Comparison of ENCODE assay signal across 14 mouse cellular contexts in the genomic region with DNA sequence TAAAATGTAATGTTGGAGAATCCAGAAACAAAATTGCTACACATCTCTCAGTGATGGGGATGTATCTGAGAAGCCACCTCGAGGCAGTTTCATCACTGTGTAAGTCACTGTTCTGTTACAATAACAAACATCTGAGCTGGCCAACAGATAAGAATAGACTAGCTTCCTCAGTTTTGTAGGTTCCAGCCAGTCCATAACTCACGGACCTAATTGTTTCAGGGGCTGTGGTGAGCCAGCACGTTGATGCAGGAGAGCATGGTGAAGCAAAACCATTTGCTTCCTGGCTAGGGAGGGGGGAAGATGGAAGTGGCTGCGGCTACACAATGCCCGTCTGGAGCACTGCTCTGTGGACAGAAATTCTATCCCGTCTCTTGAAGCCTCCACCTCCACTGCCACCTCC. TPM values are rescaled to one million over a fixed set of nuclear protein-coding genes. Genes with fewer than 3 reads are reported as not detected.
A peak's percentile ranks its signal among the peaks of the same experiment; 100 is the strongest.
DNase-seq lines count a peak whose midpoint lies in the region; ATAC-seq and TF ChIP-seq lines count a peak whose summit lies in the region.
"Had no signal": no experiment of that assay in that cellular context is flagged by ENCODE, and none has a peak within 500 bp of the region (broad histone marks: within the 10 kb centered on the region; RNA-seq: fewer than 3 reads in every experiment).

No protein-coding gene starts in this region.

- WGBS in intestine, postnatal 0 days: 50% methylated on average over 6 of the region's 6 CpGs

- H3K4me2 ChIP-seq in intestine, postnatal 0 days (replicated peaks; ENCODE audit: low read depth): no peak overlapping the region
- H3K4me2 ChIP-seq: embryonic facial prominence, embryonic 12.5 days had no signal

- no peak for TF ChIP-seq CTCF in gastrocnemius, adult 2 months (IDR thresholded peaks at IDR 0.05)
- TF ChIP-seq CTCF in intestine, postnatal 0 days (IDR thresholded peaks at IDR 0.05; ENCODE audit: low read depth): no peak

- H3K4me3 ChIP-seq in gastrocnemius, adult 2 months: no peak overlapping the region
- no peak overlapping the region for H3K4me3 ChIP-seq in intestine, postnatal 0 days (ENCODE audit: low read depth, low read length)
- H3K4me3 ChIP-seq: embryonic facial prominence, embryonic 12.5 days; forebrain, embryonic 13.5 days had no signal

- no peaks in the 10 kb centered on the region for H3K9me3 ChIP-seq in intestine, postnatal 0 days (ENCODE audit: control insufficient read depth)
- H3K9me3 ChIP-seq: embryonic facial prominence, embryonic 12.5 days; forebrain, embryonic 13.5 days had no signal

- no peaks in the 10 kb centered on the region for H3K4me1 ChIP-seq in intestine, postnatal 0 days (replicated peaks; ENCODE audit: control insufficient read depth, insufficient read depth, low read length)

- no peaks in the 10 kb centered on the region for H3K36me3 ChIP-seq in intestine, postnatal 0 days (ENCODE audit: control insufficient read depth, insufficient read depth)
- H3K36me3 ChIP-seq: embryonic facial prominence, embryonic 12.5 days had no signal

- no peaks in the 10 kb centered on the region for H3K27me3 ChIP-seq in intestine, postnatal 0 days (replicated peaks; ENCODE audit: control insufficient read depth, insufficient read depth, low read length)
- H3K27me3 ChIP-seq: embryonic facial prominence, embryonic 12.5 days; forebrain, embryonic 13.5 days had no signal

- 0 out of 2 replicates have a peak overlapping the region, but pooled peaks have one; percentile 5 for H3K27ac ChIP-seq in gastrocnemius, adult 2 months
- no peak overlapping the region for H3K27ac ChIP-seq in intestine, postnatal 0 days (ENCODE audit: low read depth, low read length)
- H3K27ac ChIP-seq: embryonic facial prominence, embryonic 12.5 days; forebrain, embryonic 13.5 days; liver, embryonic 14.5 days had no signal

- peak; percentile 19 to 25; a peak in 2 of 4 replicates for ATAC-seq in hematopoietic stem cell, adult 5-6 weeks (replicated peaks in 1 of 2; ENCODE audit: insufficient read depth in 1 of 2, low FRiP score in 2 of 2, low TSS enrichment in 1 of 2, low read depth in 1 of 2, poor library complexity in 2 of 2, severe bottlenecking in 2 of 2)
- ATAC-seq in intestine, postnatal 0 days: no peak
- ATAC-seq: intestine, embryonic 16.5 days had no signal

- DNase-seq in gastrocnemius, adult 2 months: no peak
- no peak for DNase-seq in gastrocnemius, postnatal 25 days
- peak; percentile 12 for DNase-seq in layer of hippocampus, adult 9-11 months
- no peak for DNase-seq in layer of hippocampus, adult 9-10 months (ENCODE audit: low spot score)
- peak; percentile 11 for DNase-seq in lung, postnatal 14 days
- DNase-seq in adrenal gland, postnatal 4 days (ENCODE audit: low spot score in 2 of 2): no peak

- no peak overlapping the region for H3K9ac ChIP-seq in intestine, postnatal 0 days (ENCODE audit: low read depth, low read length)
- H3K9ac ChIP-seq: embryonic facial prominence, embryonic 12.5 days; forebrain, embryonic 13.5 days; liver, embryonic 14.5 days had no signal

- intact Hi-C loops in gastrocnemius, adult 2 months (cut with DNase I): no loop called here

RNA-seq across cellular contexts. Expression of a gene that starts 52.8 kb away (rescaled TPM):
- not detected for total RNA-seq in gastrocnemius, adult 2 months (2021)
- not detected for total RNA-seq in gastrocnemius, postnatal 25 days (2021)
- 0.99 and 2.0 TPM in 2 replicates for total RNA-seq in hematopoietic stem cell, adult 5-6 weeks (2017)
- polyA plus RNA-seq in intestine, postnatal 0 days (2015; fragmentation: Nextera tagmentation; extraction: Ambion mirVana): 0.09 TPM in 1 of 2 replicates, not detected in the other
- under 1 TPM; 0.14 to 0.22 TPM for total RNA-seq in adrenal gland, postnatal 4 days (2021)
- total RNA-seq: adrenal gland, adult 18-20 months had no signal
- polyA plus RNA-seq: C2C12; intestine, embryonic 16.5 days had no signal

Comparison
In these comparisons a context has a peak if more than half of its experiments do, and no peak if none do; other contexts are left out.
1. DNase-seq: peak in layer of hippocampus, adult 9-11 months (single experiment) and lung, postnatal 14 days (single experiment); none in gastrocnemius, adult 2 months (single experiment), gastrocnemius, postnatal 25 days (single experiment), layer of hippocampus, adult 9-10 months (single experiment) and adrenal gland, postnatal 4 days (0 of 2).